Mouse (Mus musculus): Measurements from ENCODE around the gene Nelfa.

- TF ChIP-seq CTCF (IDR thresholded peaks at IDR 0.05; ENCODE audit: extremely low read depth, insufficient read length, insufficient replicate concordance, low read depth, low read length): no peak
- no peak for TF ChIP-seq POLR2A (IDR thresholded peaks at IDR 0.05; ENCODE audit: low read depth, low read length)
Observed at GRCm38 (mm10) chr5:33900101-33900500, 36.1 kb downstream of the Nelfa start.
